Mouse (Mus musculus) liver (tissue): ENCODE data around the gene H2-Q6.
"Not testable (repeated sequence)": the region's sequence is repeated elsewhere in the genome, so short reads cannot be mapped to it uniquely, and the experiment has no call there.

Experiments used
- DNase-seq: peaks from one replicate; pipeline ENCODE4 v3.0.0-alpha.2; 2020; ENCODE audit warnings: mixed read lengths

H2-Q6 gene

DNA sequence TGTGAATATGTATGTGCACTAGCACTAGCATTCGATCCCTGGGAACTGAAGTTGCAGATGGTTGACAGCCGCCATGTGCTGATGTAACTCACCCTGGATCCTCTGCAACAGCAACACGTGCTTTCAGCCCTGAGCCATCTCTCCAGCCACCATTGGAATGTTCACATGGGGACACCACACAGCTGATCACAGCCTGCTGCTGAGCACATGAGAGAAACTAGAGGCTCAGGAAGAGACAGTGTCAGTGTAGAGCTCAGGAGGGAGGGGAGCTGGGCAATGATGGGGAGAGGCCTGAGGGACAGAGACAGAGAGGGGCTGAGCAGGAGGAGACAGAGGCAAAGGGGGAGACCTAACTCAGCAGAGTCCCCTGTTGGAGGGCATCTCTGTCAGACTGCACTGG is 10.9 kb downstream of the H2-Q6 start:
- not testable (repeated sequence) for DNase-seq

DNA sequence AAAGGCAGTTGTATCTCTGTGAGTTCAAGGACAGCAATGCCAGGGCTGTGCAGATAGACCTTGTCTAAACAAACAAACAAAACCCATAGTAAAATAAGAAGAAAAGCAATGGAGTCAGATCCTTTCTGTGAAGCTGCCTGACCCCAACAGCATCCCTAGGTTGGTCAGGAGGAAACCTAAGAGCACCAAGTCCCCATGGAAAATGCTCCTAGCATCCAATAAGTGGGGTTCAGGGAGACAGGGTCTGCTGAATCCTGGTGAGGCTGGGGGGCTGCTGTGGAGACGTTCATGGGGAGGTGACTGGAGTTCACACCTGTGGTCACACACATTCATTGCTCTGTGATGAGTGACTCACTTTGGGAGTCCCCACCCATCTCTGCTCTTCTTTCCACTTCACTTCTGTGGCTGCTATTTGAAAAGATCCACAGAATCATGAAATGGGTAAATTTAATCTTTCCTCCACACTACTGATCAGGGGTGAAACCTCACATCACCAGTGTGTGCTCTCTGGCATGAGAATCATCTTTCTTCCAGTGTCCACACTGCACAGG is 12.8 kb downstream of the H2-Q6 start:
- DNase-seq = not testable (repeated sequence)

DNA sequence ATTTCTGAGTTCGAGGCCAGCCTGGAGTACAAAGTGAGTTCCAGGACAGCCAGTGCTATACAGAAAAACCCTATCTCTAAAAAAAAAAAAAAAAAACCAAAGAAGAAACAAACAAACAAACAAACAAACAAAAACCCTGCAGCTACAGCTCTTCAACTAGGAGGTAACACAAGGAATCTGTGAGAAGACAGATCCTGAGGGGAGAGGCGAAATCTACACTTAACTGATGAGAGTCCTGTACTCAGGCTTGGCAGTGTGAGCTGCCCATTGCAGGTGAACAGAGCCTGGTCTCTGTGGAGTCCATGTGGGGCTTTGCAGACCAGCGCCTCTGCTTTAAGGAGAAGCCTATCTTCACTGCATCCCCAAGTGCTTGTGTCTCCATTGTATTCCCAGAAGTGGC is 13.7 kb downstream of the H2-Q6 start:
- not testable (repeated sequence) for DNase-seq

DNA sequence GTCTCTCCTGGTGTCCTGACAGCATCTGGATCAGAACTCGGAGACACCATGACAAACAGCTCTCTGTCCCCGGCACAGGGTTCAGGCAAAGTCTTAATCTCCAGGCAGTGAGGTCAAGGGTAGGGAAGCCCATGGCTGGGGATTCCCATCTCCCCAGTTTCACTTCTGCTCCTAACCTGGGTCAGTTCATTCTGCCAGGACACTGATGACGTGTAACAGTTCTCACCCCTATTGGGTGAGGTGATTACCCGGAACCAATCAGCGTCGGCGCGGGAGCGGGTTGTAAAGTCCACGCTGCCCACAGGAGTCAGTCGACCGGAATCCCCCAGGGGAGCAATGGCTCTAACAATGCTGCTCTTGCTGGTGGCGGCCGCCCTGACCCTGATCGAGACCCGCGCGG is 14.2 kb downstream of the H2-Q6 start, which contains the start of gene H2-Q7:
TSS of gene H2-Q7 (plus strand) at position 271 of the 400 bp plus-strand sequence.
- peak; percentile 39 for DNase-seq

- not testable (repeated sequence) for DNase-seq
Observed at GRCm38 (mm10) chr17:35439295-35439747, 14.7 kb downstream of the H2-Q6 start.

DNA sequence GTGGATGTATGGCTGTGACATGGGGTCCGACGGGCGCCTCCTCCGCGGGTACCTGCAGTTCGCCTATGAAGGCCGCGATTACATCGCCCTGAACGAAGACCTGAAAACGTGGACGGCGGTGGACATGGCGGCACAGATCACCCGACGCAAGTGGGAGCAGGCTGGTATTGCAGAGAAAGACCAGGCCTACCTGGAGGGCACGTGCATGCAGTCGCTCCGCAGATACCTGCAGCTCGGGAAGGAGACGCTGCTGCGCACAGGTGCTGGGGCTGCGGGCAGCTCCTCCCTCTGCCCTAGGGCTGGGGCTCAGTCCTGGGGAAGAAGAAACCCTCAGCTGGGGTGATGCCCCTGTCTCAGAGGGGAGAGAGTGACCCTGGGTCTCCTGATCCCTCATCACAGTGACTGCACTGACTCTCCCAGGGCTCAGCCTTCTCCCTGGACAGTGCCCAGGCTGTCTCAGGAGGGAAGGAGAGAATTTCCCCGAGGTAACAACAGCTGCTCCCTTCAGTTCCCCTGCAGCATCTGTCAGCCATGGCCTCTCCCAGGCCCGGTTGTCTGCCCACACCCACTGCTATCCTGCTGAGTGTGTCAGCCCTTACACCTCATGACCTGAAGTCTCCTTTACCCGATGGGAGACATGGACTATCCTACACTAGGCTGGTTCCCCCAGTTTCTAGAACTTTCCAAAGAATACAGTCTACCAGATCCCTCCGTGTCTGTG is 15.4 kb downstream of the H2-Q6 start:
- DNase-seq = not testable (repeated sequence)

- DNase-seq = not testable (repeated sequence)
Observed at GRCm38 (mm10) chr17:35442376-35442775, 17.7 kb downstream of the H2-Q6 start.

GRCm38 (mm10) chr17:35444510-35444909 is 19.9 kb downstream of the H2-Q6 start:
- not testable (repeated sequence) for DNase-seq

DNA sequence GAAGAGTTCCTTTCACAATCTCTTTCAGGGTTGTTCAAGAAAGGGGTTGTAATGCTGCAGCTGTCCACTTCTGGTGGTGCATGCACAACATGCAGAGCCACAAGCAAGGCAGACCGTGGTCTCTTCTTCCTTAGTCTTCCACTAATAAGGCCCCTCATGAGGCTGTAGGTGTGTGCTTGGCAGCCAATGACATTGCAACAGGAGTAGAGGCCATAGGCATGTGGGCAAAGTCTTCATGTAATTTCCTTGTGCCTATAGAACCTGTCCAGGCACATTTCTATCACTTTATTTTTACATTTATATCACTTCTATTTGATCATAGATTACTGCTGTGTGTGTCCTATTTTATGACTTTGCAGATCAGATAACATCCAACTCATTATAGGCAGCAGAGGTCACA is 33.6 kb downstream of the H2-Q6 start:
- DNase-seq = not testable (repeated sequence)

DNA sequence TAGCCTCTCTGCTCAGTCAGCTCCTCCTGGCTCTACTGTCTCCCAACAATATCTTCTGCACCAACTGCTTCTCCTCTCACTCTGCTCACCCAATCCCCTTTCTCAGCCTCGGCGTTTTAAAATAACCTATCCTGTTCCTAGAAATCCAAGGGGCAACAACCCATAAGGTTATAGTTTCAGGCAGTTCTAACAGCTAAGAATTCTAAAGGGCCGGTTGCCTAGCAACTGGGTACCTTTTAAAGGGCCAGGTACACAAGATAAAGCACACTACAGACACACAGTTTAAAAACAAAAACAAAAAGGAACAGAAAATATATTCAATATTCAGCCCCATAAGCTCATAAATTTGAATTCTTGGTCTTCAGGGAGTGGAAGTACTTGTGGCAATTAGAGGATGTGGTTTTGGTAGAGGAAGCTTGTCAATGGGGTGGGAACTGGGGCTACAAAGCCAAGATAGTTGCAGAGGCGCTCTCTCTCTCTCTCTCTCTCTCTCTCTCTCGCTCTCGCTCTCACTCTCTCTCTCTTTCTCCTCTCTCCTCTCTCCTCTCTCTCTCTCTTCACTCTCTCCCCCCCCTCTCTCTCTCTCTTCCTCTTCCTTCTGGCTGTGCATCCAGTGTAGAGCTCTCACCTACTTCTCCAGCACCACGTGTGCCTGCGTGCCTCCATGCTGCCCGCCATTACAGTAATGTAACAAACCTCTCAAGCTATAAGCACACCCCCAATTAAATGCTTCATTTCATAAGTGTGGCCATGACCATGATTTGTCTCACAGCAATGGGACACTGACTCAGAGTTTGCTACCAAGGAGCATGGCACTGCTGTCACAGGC is 36.1 kb downstream of the H2-Q6 start:
- not testable (repeated sequence) for DNase-seq

DNA sequence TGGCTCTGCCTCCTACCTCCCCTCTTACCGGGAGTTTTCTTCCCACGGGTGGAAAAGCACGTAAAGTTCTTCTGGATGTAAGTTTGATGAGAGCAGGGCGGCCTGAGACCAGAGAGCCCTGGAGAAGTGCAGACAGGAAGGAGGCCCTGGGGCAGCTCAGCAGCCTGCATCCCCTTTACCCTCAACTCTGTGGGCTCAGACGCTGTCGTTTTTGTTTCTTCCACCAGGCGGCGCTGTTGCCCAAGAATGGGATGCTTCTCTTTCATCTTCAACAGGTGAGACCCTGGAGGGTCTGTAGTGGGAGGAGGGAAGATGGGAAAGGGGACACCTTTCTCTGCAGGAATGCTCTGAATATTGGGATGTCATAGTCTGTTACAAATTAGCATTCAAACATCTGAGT is 41.0 kb downstream of the H2-Q6 start:
- peak; percentile 45 for DNase-seq

GRCm38 (mm10) chr17:35468936-35469335 is 44.3 kb downstream of the H2-Q6 start:
- not testable (repeated sequence) for DNase-seq

GRCm38 (mm10) chr17:35469842-35470751 is 45.4 kb downstream of the H2-Q6 start, which contains the start of gene H2-Q10:
Gene H2-Q10, plus strand, starts transcription at chr17:35470089.
- peak; percentile 61 for DNase-seq
